Mouse (Mus musculus) bone marrow macrophage, adult 2 months (primary cell): ENCODE data around the gene Rhoh. TPM values are rescaled to one million over a fixed set of nuclear protein-coding genes. Genes with fewer than 3 reads are reported as not detected.
A peak's percentile ranks its signal among the peaks of the same experiment; 100 is the strongest.

Source experiments
- H3K27ac ChIP-seq: 2 replicates; pipeline ENCODE4 v1.5.1; 2012; ENCODE audit warnings: low read depth, low read length; ENCODE audit not compliant: insufficient read depth
- H3K4me1 ChIP-seq: 2 replicates; pipeline ENCODE4 v1.6.1; 2012; ENCODE audit warnings: low read length; ENCODE audit not compliant: control insufficient read depth, insufficient read depth
- H3K4me3 ChIP-seq: 2 replicates; pipeline ENCODE4 v1.5.1; 2012; ENCODE audit warnings: mild to moderate bottlenecking, low read length, moderate library complexity; ENCODE audit not compliant: insufficient read depth
- CTCF ChIP-seq: IDR thresholded peaks from 2 replicates; pipeline ENCODE4 v1.5.1; 2012; ENCODE audit warnings: low read depth, mild to moderate bottlenecking, low read length, moderate library complexity
- POLR2A ChIP-seq: IDR thresholded peaks from 2 replicates; pipeline ENCODE4 v1.6.1; 2012; ENCODE audit warnings: mild to moderate bottlenecking, low read depth, low read length, borderline replicate concordance
- polyA plus RNA-seq: library from polyadenylated mRNA; stranded (reverse); fragments of >200 nt; gene quantifications from 2 replicates; pipeline ENCODE4 v1.2.4, GENCODE M21; 2012; ENCODE audit not compliant: missing spikeins, insufficient read depth, insufficient read length

Gene Rhoh
- polyA plus RNA-seq, 1 experiment = 2.1 TPM

DNA sequence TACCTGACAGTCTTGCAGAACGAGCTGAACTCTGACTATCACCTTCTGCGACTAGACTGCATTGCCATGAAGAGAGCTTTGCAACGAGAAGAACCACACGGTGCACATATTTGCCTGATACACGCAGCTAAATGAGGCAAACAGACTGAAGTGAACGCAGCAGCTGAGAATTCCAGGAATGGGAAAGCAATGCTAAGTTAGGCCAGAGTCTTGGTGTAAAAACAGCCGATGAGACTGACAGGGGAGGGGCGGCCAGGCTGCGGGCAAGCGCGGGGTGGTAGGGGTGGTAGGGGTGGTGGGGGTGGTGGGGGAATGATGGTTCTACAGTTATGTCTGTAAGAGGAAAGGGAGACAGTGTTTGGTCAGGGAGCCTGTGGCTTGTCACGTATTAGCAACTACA is 2.1 kb upstream of the Rhoh start:
- no peak for TF ChIP-seq POLR2A
- no peak for TF ChIP-seq CTCF
- Histone ChIP-seq H3K4me3 (no peak overlapping the region), H3K27ac (no peak overlapping the region), H3K4me1 (peaks cover 8% of the 10 kb centered on the region)

DNA sequence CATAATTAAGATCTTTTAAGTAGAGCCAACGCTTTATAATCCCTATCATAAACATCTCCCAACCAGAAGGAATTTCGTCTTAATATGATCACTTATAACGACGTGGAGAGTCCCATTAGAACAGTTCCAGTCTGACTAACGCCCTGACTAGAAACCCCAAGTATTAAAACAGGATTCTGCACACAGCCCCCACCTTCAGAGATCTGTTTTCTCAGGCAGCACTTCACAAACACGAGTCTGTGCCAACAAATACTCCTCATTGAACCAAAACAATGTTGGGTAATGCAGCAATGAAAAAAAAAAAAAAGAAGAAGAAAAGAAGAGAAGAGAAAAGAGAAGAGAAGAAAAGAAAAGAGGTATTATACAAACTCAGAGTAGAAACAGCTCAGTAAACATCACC is 1.6 kb upstream of the Rhoh start:
- TF ChIP-seq CTCF (no peak), POLR2A (no peak)
- Histone ChIP-seq H3K27ac (no peak overlapping the region), H3K4me1 (peaks cover 8% of the 10 kb centered on the region), H3K4me3 (no peak overlapping the region)

DNA sequence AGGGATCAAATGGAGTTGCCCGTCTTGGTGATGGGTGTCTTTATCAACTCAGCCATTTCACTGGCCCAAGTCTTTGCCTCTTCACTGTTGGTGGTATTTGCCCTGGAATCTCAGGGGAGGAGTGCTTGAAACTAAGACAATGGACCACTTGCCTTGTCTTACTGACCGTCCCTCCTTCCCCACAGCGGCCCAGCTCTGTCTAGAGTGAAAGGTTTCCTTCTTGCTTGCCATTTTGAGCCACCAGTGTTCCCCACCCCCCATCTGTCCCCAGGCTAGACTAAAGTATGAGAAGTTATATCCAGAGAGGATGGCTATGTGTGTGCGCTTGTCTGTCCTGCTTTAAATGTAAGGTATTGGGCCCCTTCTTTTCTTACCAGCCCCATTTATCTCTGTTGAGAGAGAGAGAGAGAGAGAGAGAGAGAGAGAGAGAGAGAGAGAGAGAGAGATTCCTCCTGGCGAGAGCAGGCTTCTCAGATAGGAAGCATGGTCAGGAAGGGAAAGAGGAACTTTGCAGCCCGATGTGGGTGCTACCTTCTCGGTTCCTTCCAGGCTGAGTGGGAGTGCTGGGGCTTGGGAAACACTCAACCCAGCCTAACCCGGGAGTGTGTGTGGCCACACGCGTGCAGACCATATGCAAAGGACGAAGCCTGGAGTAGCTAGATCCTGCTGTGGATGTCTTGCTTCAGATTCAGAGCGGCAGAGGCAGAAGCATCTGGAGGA is 572 bp upstream of the Rhoh start:
- no peak overlapping the region for H3K4me3 ChIP-seq
- H3K27ac ChIP-seq = no peak overlapping the region
- H3K4me1 ChIP-seq = peaks cover 8% of the 10 kb centered on the region
- TF ChIP-seq CTCF (no peak), POLR2A (no peak)

DNA sequence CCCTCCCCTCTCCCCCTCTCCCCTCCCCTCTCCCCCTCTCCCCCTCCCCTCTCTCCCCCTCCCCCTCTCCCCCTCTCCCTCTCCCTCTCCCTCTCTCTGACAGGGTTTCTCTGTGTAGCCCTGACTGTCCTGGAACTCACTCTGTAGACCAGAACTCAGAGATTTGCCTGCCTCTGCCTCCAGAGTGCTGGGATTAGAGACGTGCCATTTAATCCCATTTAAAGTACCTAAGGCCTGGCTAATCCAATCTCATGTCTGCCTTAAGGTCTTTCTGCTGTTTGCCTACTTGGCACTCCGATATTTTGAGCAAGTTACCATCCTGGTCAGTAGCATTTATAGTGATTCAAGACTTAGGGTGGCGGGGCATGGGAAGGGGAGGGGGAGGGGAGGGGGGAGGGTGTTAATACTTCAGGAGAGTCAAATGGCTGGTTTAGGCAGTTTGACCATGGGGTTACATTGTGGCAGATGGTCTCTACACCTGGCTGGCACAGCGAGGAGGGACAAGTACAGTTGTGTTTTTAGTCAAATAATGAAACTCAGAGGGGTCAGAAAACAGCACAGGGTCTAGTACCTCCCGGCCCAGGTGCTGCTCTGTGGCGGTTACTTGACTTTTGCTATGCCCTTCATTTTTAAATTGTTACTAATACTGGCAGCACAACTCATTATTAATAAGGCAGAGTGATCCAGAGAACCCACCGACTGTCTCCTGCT is 1.4 kb downstream of the Rhoh start:
- Histone ChIP-seq H3K27ac (no peak overlapping the region), H3K4me1 (peaks cover 16% of the 10 kb centered on the region), H3K4me3 (no peak overlapping the region)
- no peak for TF ChIP-seq CTCF
- TF ChIP-seq POLR2A = no peak

DNA sequence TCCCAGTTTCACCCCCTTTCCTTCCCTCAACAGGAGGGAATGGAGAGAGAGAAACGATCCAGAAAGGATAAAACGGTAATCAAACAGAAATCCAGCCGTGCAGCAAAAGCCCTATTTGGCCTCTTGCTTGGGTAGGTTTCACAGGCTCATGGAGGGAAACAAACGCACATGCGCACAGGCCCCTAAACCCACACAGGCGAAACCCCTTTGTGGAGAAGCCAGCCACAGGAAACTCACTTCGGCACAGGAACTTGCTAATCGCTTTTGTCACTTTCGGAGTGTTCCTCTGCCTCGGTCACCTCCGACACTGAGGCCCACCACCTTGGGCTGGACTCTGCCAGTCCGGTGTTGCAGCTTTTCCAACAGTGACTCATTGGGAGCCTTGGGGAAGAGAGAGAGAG is 2.3 kb downstream of the Rhoh start:
- TF ChIP-seq CTCF (no peak), POLR2A (no peak)
- Histone ChIP-seq H3K4me3 (no peak overlapping the region), H3K27ac (no peak overlapping the region), H3K4me1 (peaks cover 17% of the 10 kb centered on the region)

DNA sequence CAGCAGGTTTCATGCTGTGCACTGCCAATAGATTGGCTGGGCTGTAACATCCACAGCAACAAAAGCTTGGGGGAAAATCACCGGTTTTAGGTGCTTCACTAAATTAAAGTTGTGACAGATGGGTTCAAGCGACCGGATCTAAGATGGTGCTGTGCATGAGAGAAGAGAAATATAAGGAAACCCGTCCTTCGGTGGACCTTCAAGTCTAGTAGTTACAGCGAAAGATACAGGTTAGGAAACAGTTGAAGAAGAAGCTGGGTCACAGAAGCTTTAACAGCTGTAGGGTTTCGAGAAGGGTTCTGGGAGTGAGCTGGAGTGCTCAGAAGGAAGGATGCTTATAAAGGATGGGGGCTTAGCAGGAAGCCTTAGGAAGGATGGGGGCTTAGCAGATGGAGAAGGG is 3.5 kb downstream of the Rhoh start:
- Histone ChIP-seq H3K27ac (no peak overlapping the region), H3K4me3 (no peak overlapping the region)

DNA sequence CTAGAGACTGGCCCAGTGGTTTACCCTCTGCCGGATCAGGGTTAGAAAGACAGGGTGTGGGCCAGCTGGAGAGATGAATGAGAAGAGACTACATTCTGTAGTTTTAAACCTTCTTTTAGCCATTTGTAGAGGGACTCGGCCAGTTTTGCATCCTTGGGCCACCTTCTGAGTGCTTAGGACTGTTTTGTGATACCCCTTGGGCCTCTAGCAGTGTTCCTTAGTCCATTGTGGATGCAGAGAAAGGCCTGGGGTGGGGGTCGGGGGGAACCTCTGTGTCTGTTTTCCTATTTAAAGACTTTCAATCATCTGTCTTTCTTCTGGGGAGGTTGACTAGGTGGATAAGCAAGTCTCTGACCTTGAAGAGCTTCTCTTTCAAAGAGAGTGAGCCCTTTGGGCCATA is 3.9 kb downstream of the Rhoh start:
- TF ChIP-seq POLR2A = no peak
- TF ChIP-seq CTCF = no peak
- no peak overlapping the region for H3K4me3 ChIP-seq
- no peak overlapping the region for H3K27ac ChIP-seq
- peaks cover 20% of the 10 kb centered on the region for H3K4me1 ChIP-seq

More for the DNA sequence above, 3.5 kb downstream of the Rhoh start:
- TF ChIP-seq CTCF (no peak), POLR2A (no peak)
- peaks cover 20% of the 10 kb centered on the region for H3K4me1 ChIP-seq

DNA sequence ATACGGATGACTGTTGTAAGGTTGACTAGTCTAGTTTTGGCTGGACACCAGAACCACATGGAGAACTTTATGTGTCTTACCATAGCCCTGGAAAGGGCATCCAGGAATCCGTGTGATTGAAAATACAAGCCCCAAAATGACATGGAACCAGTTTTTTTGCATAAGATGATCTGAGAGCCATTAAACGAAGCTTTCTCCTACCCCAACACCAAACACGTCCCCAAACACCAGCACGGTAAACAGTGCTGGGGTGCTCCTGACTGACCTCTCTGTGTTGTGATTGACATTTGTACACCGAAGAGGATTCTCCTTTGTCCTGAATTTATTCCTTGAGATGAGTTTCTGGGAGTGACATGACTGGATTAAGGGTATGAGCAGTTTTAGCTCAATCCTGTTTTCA is 5.6 kb downstream of the Rhoh start:
- no peak overlapping the region for H3K27ac ChIP-seq
- H3K4me1 ChIP-seq = peaks cover 11% of the 10 kb centered on the region
- TF ChIP-seq CTCF (no peak), POLR2A (no peak)
- no peak overlapping the region for H3K4me3 ChIP-seq

DNA sequence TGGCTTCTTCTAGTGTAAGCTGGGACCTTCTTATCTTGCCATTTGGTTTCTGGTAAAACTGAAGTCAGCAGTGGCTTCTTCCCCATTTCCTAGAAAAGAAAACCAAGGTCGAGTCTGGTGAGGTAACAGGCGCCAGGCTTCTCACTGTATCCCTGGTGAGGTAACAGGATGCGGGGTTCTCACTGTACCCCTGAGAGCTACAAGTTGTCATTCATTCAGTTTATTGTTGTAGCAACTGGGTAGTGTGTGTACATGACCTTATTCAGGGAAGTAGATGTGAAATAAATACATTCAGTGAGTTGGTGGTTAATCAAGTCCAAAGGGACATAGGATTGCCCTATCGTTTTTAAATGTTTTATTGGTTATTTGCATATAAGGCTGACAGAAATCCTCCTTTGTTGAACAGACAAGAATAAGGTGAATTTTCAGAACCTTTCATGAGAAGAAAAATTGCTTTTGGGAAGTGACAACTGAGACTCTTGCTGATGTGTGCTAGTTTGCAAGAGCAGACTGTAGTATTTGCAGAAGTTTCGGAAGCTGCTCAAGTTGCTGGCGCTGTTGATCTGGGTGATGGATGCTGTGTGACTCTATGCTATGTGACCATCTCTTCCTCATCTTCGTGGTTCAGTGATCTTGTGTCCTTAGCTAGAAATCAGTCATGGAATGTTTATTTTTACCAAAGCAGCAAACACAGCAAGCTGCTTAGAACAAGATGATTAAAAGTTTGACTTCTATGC is 6.5 kb downstream of the Rhoh start:
- peak overlapping the region; percentile 51 for H3K27ac ChIP-seq
- peaks cover 11% of the 10 kb centered on the region for H3K4me1 ChIP-seq
- H3K4me3 ChIP-seq = no peak overlapping the region

DNA sequence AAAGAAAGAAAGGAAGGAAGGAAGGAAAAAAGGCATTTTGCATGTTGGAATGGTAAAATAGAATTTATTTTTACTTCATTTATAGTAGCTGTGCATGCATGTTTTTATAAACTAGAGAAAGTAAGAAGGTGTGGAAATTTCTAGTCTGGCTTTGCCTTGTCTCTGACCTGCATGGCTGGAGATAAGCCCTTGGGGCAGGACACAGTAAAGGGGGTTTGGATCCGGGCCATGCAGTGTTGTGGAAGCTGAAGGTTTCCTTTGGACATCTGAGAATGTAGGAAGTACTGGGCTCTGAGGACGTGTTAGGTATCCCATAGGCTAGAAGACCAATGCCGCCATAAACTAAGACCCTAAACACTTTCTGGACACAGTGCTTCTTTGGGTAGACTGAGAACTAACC is 7.4 kb downstream of the Rhoh start:
- peaks cover 11% of the 10 kb centered on the region for H3K4me1 ChIP-seq
- H3K4me3 ChIP-seq = no peak overlapping the region
- TF ChIP-seq CTCF (no peak), POLR2A (no peak)
- no peak overlapping the region for H3K27ac ChIP-seq

More for the DNA sequence above, 6.5 kb downstream of the Rhoh start:
- no peak for TF ChIP-seq CTCF
- no peak for TF ChIP-seq POLR2A
